Mouse (Mus musculus): ENCODE results near the gene 1700017B05Rik. TPM values are rescaled to one million over a fixed set of nuclear protein-coding genes. Genes with fewer than 3 reads are reported as not detected.
"Not testable (repeated sequence)": the region's sequence is repeated elsewhere in the genome, so short reads cannot be mapped to it uniquely, and the experiment has no call there.

The 1700017B05Rik gene
- polyA plus RNA-seq, 2 experiments from 2014 or later, result 14.7 to 22.8 TPM

- ATAC-seq, result no peak
Measured at GRCm38 (mm10) chr9:57212448-57213222, 49.8 kb downstream of the 1700017B05Rik start.

- ATAC-seq, result no peak
Measured at GRCm38 (mm10) chr9:57209316-57209715, 53.1 kb downstream of the 1700017B05Rik start.

- ATAC-seq, result no peak
Measured at GRCm38 (mm10) chr9:57206896-57207295, 55.5 kb downstream of the 1700017B05Rik start.

- not testable (repeated sequence) for ATAC-seq
Measured at GRCm38 (mm10) chr9:57203571-57203970, 58.8 kb downstream of the 1700017B05Rik start.

Other genes starting within 250 kb of the 1700017B05Rik start
- 10 to 100 TPM; 31.7 to 33.5 TPM for gene Sin3a, start 190.6 kb downstream of the 1700017B05Rik start, polyA plus RNA-seq (2017; shearing (Covaris generic))
- 10 to 100 TPM; 38.8 to 51.6 TPM for gene Man2c1, start 131.9 kb downstream of the 1700017B05Rik start, polyA plus RNA-seq (2017; shearing (Covaris generic))
- gene Neil1, start 114.3 kb downstream of the 1700017B05Rik start, polyA plus RNA-seq (2017; shearing (Covaris generic)), result 10 to 100 TPM; 18.0 to 33.4 TPM
- gene Commd4, start 104.3 kb downstream of the 1700017B05Rik start, polyA plus RNA-seq (2017; shearing (Covaris generic)), result 100 to 1,000 TPM; 264 to 293 TPM
- gene Trcg1, start 26.1 kb downstream of the 1700017B05Rik start, polyA plus RNA-seq (2017; shearing (Covaris generic)), result not detected
- 100 to 1,000 TPM; 117 to 128 TPM for gene Ppcdc, start 177.5 kb upstream of the 1700017B05Rik start, polyA plus RNA-seq (2017; shearing (Covaris generic))
- gene Scamp5, start 205.4 kb upstream of the 1700017B05Rik start, polyA plus RNA-seq (2017; shearing (Covaris generic)), result under 1 TPM in 1 of 2 experiments, not detected in 1; 0.50 TPM
- gene Rpp25, start 241.4 kb upstream of the 1700017B05Rik start, polyA plus RNA-seq (2017; shearing (Covaris generic)), result not detected